Mouse (Mus musculus) cerebellum, adult 2 months (tissue): ENCODE results near the gene Hsf4. TPM values are rescaled to one million over a fixed set of nuclear protein-coding genes. Genes with fewer than 3 reads are reported as not detected.

Source experiments
- DNase-seq, 2 experiments: peaks; one replicate each; pipeline ENCODE4 v3.0.0; 2021
- H3K27ac ChIP-seq: fragments of 200-500 bp; 2 replicates; pipeline ENCODE4 v1.5.1; 2012; ENCODE audit warnings: low read length, control low read depth, inconsistent platforms; ENCODE audit not compliant: insufficient read depth
- H3K27me3 ChIP-seq: fragments of 200-500 bp; 2 replicates; pipeline ENCODE4 v1.6.1; 2012; ENCODE audit warnings: inconsistent platforms, mild to moderate bottlenecking, low read length, moderate library complexity; ENCODE audit not compliant: control insufficient read depth, insufficient read depth
- H3K4me1 ChIP-seq: fragments of 200-500 bp; 2 replicates; pipeline ENCODE4 v1.6.1; 2011; ENCODE audit warnings: low read length; ENCODE audit not compliant: control insufficient read depth, insufficient read depth
- H3K4me3 ChIP-seq: fragments of 200-500 bp; replicated peaks from 2 replicates; pipeline ENCODE3; 2011; ENCODE audit warnings: mild to moderate bottlenecking, low read depth, low read length, control low read depth; ENCODE audit not compliant: insufficient read depth
- CTCF ChIP-seq: fragments of 200-500 bp; IDR thresholded peaks from 2 replicates; pipeline ENCODE4 v1.5.1; 2011; ENCODE audit warnings: low read depth, mild to moderate bottlenecking, control low read depth, low read length, moderate library complexity, borderline replicate concordance; ENCODE audit not compliant: insufficient read depth
- POLR2A ChIP-seq: fragments of 200-500 bp; IDR thresholded peaks from 2 replicates; pipeline ENCODE4 v1.6.1; 2011; ENCODE audit warnings: low read length, control low read depth, borderline replicate concordance; ENCODE audit not compliant: insufficient read depth
- WGBS: fragments of 180-500 bp; shearing (Covaris S2); methylation state at CpG from one replicate; pipeline ENCODE4 v1.1.7; 2018; 5-methylcytosine and 5-hydroxymethylcytosine counted together
- polyA plus RNA-seq: library from polyadenylated mRNA; depleted of rRNA; stranded (reverse); fragments of >200 nt; gene quantifications from 2 replicates; pipeline ENCODE4 v1.2.3, GENCODE M21; 2012

Hsf4 gene
- polyA plus RNA-seq, 1 experiment: 24.5 TPM

DNA sequence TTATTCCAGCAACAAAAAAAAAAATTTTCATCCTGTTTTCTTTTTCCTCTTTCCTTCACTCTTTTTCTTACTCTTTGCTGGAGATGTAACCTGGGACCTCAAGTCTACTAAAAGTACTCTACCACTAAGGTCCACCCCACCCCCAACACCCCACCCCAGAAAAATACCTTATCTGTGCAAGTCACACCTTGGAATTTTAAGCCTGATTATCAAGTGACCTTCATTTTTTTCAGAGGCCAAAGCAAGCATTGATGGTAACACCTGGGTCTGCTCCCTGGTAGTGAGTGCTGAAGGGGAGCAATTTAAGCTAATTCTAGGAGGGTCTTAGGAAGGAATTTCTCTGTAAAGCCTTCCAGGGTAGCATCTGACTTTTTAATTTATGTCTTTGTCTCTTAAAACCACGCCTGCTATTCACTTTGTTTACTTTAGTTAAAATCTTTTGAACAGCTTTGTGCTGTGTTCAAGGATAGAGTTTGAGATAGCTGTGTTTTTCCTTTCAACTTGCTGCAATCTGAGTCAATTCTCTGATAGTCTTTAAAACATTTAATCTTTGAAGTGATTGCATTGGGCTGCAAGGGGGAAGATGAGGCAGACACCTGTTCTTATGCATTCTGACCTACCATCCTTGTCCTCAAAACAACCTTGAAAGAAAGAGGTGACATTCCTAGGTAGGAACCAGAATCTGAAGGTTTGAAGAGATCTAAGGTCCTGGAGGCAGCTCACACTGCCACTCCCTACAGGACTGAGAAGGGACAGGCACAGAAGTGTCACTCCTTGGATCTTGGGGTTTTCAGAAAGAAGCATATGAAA lies 36.3 kb upstream of the Hsf4 start:
- TF ChIP-seq CTCF (no peak), POLR2A (no peak)
- Histone ChIP-seq H3K4me1 (no peaks in the 10 kb centered on the region), H3K4me3 (no peak overlapping the region), H3K27me3 (no peaks in the 10 kb centered on the region), H3K27ac (no peak overlapping the region)
- WGBS: 82% methylated on average over 1 of the region's 1 CpGs
- no peak for DNase-seq

DNA sequence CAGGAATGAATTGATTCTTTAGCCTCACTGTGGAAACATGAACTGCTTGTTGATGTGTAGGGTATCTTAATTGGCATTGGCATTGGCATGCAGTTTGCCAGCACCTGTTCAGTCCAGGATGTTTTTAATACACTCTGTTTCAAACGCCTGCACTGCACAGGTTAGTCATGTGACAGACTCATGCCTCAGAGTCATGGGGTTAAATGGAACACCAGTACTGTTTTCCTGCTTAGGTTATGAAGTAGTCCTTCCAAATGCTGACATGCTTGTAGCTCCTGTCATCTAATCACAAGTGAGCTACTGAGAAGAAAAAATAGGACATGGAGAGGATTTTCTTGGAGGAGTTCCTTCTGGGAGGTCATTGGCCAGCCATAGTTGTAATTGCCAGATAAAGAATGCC lies 34.4 kb upstream of the Hsf4 start:
- H3K27ac ChIP-seq: no peak overlapping the region
- no peaks in the 10 kb centered on the region for H3K4me1 ChIP-seq
- H3K27me3 ChIP-seq: no peaks in the 10 kb centered on the region
- 43% methylated on average over 1 of the region's 1 CpGs for WGBS
- no peak overlapping the region for H3K4me3 ChIP-seq
- DNase-seq: no peak
- TF ChIP-seq POLR2A (no peak), CTCF (no peak)

DNA sequence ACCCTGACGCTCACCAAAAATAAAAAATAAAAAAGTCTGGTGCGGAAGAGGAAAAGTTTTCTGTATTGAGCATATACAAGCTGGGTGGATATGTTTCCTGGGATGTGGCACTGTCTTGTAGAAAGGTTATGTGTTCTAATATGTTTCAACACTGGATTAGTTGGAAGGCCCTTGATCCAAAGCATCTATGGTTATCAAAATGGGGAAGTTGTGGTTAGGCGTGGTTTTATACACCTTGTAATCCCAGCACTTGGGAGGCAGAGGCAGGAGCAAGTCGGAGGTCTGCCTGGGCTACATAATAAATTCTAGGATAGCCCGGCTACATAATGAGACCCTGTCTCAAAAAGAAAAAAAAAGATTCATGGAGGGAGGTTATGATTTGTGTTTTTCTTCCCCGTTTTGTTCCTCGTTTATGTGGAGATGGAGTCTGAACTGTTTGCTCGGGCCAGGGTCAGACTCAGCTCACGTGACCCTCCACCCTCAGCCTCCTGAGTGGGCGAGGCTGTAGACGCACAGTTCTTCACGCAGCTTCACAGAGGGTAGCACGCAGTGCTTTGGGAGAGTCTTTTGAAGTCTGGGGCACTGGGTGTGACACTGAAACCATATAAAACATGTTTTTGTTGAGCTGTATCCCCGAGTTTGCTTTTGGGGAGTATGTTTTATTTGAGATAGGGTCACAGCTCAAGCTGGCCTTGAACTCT lies 32.0 kb upstream of the Hsf4 start:
- DNase-seq: no peak
- 92% methylated on average over 14 of the region's 14 CpGs for WGBS
- Histone ChIP-seq H3K4me1 (no peaks in the 10 kb centered on the region), H3K27ac (no peak overlapping the region), H3K27me3 (no peaks in the 10 kb centered on the region), H3K4me3 (no peak overlapping the region)
- TF ChIP-seq CTCF (no peak), POLR2A (no peak)

DNA sequence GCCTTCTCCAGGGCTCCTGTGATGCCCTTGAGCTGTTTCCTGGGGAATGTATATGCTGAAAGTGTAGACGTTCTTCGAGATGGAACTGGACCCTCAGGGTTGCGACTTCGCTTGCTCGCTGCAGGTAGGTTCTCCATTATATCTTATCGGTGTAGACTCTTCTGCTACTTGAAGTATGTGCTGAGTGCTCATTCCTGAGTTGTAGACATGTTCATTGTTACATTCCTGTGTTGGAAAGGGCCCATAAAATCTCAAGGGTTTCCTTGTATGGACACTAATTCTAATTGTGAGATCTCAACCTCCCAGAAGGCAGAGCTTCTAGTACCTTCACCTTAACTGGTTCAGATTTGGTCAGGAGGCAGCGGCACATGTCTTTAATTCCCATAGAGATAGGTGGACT lies 28.6 kb upstream of the Hsf4 start:
- WGBS: 97% methylated on average over 7 of the region's 7 CpGs
- DNase-seq: no peak
- no peak for TF ChIP-seq POLR2A
- TF ChIP-seq CTCF: no peak
- Histone ChIP-seq H3K27me3 (no peaks in the 10 kb centered on the region), H3K4me3 (no peak overlapping the region), H3K4me1 (no peaks in the 10 kb centered on the region), H3K27ac (no peak overlapping the region)

DNA sequence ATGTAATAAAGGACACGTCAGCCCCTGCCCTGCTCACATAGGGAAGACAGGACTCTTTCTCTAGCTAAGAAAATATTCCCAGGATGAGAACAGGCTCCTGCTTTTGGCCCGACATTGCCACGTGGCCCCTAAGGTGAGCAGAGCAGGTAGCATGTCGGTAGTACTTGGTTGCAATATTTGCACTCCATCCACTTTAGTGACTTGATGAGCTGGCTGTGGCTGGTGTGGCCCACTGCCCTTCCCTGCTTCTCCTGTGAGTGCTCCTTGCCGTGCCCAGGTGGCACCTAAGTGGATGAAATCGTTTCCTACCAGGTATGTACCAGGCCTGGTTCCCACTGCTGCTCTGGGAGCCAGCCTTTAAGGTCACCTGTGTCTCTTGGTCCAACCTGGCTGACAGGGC lies 17.6 kb upstream of the Hsf4 start:
- Histone ChIP-seq H3K27ac (no peak overlapping the region), H3K4me1 (peaks cover 3% of the 10 kb centered on the region; the same call in 1 of the 2 replicates), H3K27me3 (no peaks in the 10 kb centered on the region), H3K4me3 (no peak overlapping the region)
- TF ChIP-seq POLR2A (no peak), CTCF (no peak)
- 93% methylated on average over 6 of the region's 6 CpGs for WGBS
- DNase-seq: no peak

DNA sequence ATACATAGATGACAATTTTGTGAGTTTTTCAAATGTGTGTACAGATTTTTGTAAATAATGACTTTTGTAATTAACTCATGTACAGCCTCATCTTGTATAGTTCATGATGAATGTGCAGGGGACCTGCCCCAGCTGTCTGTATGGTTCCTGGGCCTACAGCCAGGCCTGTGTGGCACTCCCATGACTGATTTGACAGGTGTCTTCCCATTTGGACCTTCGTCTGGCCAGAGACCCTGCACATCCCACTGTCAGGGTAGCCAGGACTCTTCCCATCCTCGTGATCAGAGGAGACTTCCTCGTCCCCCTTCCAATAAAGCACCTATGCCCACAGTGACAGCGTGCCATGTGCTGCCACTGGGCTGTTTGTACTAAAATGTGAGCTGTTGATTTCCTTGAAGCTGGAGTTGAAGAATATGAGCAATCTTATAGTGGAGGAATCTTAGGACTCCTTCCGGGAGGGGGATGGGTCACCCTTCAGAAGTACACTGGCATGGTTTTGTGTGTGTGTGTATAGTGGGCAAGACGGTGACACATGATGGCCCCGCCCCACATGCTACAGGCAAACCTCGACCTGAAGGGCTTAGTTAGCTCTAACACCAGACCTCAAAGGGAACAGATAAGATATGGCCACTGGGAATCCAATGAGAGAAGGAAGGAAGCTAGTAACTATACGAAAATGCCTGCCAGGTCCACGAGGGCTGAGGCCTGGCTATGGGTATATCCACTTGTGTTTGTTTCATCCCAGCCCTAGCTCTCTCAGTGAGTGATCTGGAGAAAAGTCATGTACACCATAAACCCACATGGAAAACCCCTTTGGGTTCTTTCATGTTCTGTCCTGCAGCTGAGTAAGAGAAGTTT lies 16.7 kb upstream of the Hsf4 start:
- TF ChIP-seq CTCF: no peak
- no peak for TF ChIP-seq POLR2A
- no peak overlapping the region for H3K4me3 ChIP-seq
- peaks cover 3% of the 10 kb centered on the region; the same call in 1 of the 2 replicates for H3K4me1 ChIP-seq
- H3K27ac ChIP-seq: no peak overlapping the region
- DNase-seq: no peak
- H3K27me3 ChIP-seq: no peaks in the 10 kb centered on the region
- 84% methylated on average over 10 of the region's 10 CpGs for WGBS

DNA sequence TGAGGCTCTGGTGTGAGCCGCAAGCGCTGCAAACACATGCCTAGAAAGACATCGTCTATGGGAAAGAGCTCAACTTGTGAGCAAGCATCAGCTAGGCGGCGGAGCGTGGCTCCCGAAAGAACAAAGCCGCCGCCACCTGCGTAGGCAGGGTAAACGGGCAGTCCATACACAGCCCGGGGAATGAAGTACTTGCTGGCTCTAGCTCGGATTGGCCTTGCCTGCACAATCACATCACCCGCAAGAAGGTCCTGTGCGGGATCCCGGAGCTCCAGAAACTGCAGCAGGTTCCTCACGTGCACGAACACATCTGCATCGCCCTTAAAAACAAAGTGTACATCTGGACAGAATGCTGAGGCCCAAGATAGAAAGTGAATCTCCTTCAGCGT lies 15.8 kb upstream of the Hsf4 start:
- H3K27ac ChIP-seq: no peak overlapping the region
- no peak for DNase-seq
- WGBS: 45% methylated on average over 20 of the region's 20 CpGs
- no peak overlapping the region for H3K4me3 ChIP-seq
- H3K27me3 ChIP-seq: no peaks in the 10 kb centered on the region
- H3K4me1 ChIP-seq: peaks cover 3% of the 10 kb centered on the region; the same call in 1 of the 2 replicates
- TF ChIP-seq CTCF (no peak), POLR2A (no peak)
